Mouse (Mus musculus): ENCODE data around the gene Snf8. TPM values are rescaled to one million over a fixed set of nuclear protein-coding genes. Genes with fewer than 3 reads are reported as not detected.
A peak's percentile ranks its signal among the peaks of the same experiment; 100 is the strongest.

Gene Snf8
- polyA plus RNA-seq, 1 experiment, result 28.7 TPM

- Histone ChIP-seq H3K27me3 (ENCODE audit: control insufficient read depth, insufficient read depth, low read length) (no peaks in the 10 kb centered on the region), H3K4me3 (ENCODE audit: control insufficient read depth, insufficient read depth, low read length) (peak overlapping the region; percentile 74), H3K4me1 (replicated peaks; ENCODE audit: control insufficient read depth, insufficient read depth, low read length) (peaks cover 8% of the 10 kb centered on the region), H3K27ac (ENCODE audit: control insufficient read depth, insufficient read depth, low read length) (no peak overlapping the region; the same call in 1 of the 2 replicates), H3K36me3 (ENCODE audit: control insufficient read depth, insufficient read depth, low read length) (peaks cover 6% of the 10 kb centered on the region)
- WGBS, result 9% methylated on average over 6 of the region's 6 CpGs
- no peak for DNase-seq
- TF ChIP-seq POLR2A (IDR thresholded peaks at IDR 0.05; ENCODE audit: control insufficient read depth, extremely low read depth, insufficient read depth, low read length, poor library complexity) (no peak), CTCF (IDR thresholded peaks at IDR 0.05; ENCODE audit: borderline replicate concordance, control insufficient read depth, extremely low read depth, insufficient read depth, low read length, poor library complexity) (no peak)
Measured at GRCm38 (mm10) chr11:96035133-96035532, 448 bp downstream of the Snf8 start.

GRCm38 (mm10) chr11:96037499-96037898 is 2.8 kb downstream of the Snf8 start:
- H3K27me3 ChIP-seq (ENCODE audit: control insufficient read depth, insufficient read depth, low read length), result no peaks in the 10 kb centered on the region
- no peak for DNase-seq
- H3K4me1 ChIP-seq (replicated peaks; ENCODE audit: control insufficient read depth, insufficient read depth, low read length), result peaks cover 8% of the 10 kb centered on the region
- whole genome bisulfite sequencing, result 97% methylated on average over 5 of the region's 5 CpGs
- H3K4me3 ChIP-seq (ENCODE audit: control insufficient read depth, insufficient read depth, low read length), result no peak overlapping the region
- H3K36me3 ChIP-seq (ENCODE audit: control insufficient read depth, insufficient read depth, low read length), result peaks cover 13% of the 10 kb centered on the region
- TF ChIP-seq POLR2A (IDR thresholded peaks at IDR 0.05; ENCODE audit: control insufficient read depth, extremely low read depth, insufficient read depth, low read length, poor library complexity) (no peak), CTCF (IDR thresholded peaks at IDR 0.05; ENCODE audit: borderline replicate concordance, control insufficient read depth, extremely low read depth, insufficient read depth, low read length, poor library complexity) (no peak)
- no peak overlapping the region for H3K27ac ChIP-seq (ENCODE audit: control insufficient read depth, insufficient read depth, low read length)

GRCm38 (mm10) chr11:96038560-96038959 is 3.9 kb downstream of the Snf8 start:
- no peak overlapping the region for H3K27ac ChIP-seq (ENCODE audit: control insufficient read depth, insufficient read depth, low read length)
- H3K4me3 ChIP-seq (ENCODE audit: control insufficient read depth, insufficient read depth, low read length), result no peak overlapping the region
- peaks cover 8% of the 10 kb centered on the region for H3K4me1 ChIP-seq (replicated peaks; ENCODE audit: control insufficient read depth, insufficient read depth, low read length)
- 94% methylated on average over 1 of the region's 1 CpGs for WGBS
- peaks cover 20% of the 10 kb centered on the region for H3K36me3 ChIP-seq (ENCODE audit: control insufficient read depth, insufficient read depth, low read length)
- no peaks in the 10 kb centered on the region for H3K27me3 ChIP-seq (ENCODE audit: control insufficient read depth, insufficient read depth, low read length)
- no peak for TF ChIP-seq CTCF (IDR thresholded peaks at IDR 0.05; ENCODE audit: borderline replicate concordance, control insufficient read depth, extremely low read depth, insufficient read depth, low read length, poor library complexity)
- TF ChIP-seq POLR2A (IDR thresholded peaks at IDR 0.05; ENCODE audit: control insufficient read depth, extremely low read depth, insufficient read depth, low read length, poor library complexity), result no peak
- DNase-seq, result no peak

- Histone ChIP-seq H3K4me3 (ENCODE audit: control insufficient read depth, insufficient read depth, low read length) (no peak overlapping the region), H3K27ac (ENCODE audit: control insufficient read depth, insufficient read depth, low read length) (no peak overlapping the region), H3K4me1 (replicated peaks; ENCODE audit: control insufficient read depth, insufficient read depth, low read length) (peaks cover 3% of the 10 kb centered on the region; the same call in 1 of the 2 replicates), H3K27me3 (ENCODE audit: control insufficient read depth, insufficient read depth, low read length) (no peaks in the 10 kb centered on the region), H3K36me3 (ENCODE audit: control insufficient read depth, insufficient read depth, low read length) (peaks cover 55% of the 10 kb centered on the region)
- 96% methylated on average over 11 of the region's 11 CpGs for WGBS
- TF ChIP-seq CTCF (IDR thresholded peaks at IDR 0.05; ENCODE audit: borderline replicate concordance, control insufficient read depth, extremely low read depth, insufficient read depth, low read length, poor library complexity), result no peak
- no peak for DNase-seq
Measured at GRCm38 (mm10) chr11:96044803-96045567, 10.3 kb downstream of the Snf8 start.

GRCm38 (mm10) chr11:96046028-96046427 is 11.3 kb downstream of the Snf8 start:
- whole genome bisulfite sequencing, result 81% methylated on average over 8 of the region's 8 CpGs
- Histone ChIP-seq H3K27me3 (ENCODE audit: control insufficient read depth, insufficient read depth, low read length) (no peaks in the 10 kb centered on the region), H3K4me3 (ENCODE audit: control insufficient read depth, insufficient read depth, low read length) (no peak overlapping the region), H3K36me3 (ENCODE audit: control insufficient read depth, insufficient read depth, low read length) (peaks cover 65% of the 10 kb centered on the region), H3K27ac (ENCODE audit: control insufficient read depth, insufficient read depth, low read length) (no peak overlapping the region), H3K4me1 (replicated peaks; ENCODE audit: control insufficient read depth, insufficient read depth, low read length) (peaks cover 3% of the 10 kb centered on the region; the same call in 1 of the 2 replicates)
- TF ChIP-seq CTCF (IDR thresholded peaks at IDR 0.05; ENCODE audit: borderline replicate concordance, control insufficient read depth, extremely low read depth, insufficient read depth, low read length, poor library complexity) (no peak), POLR2A (IDR thresholded peaks at IDR 0.05; ENCODE audit: control insufficient read depth, extremely low read depth, insufficient read depth, low read length, poor library complexity) (no peak)
- no peak for DNase-seq

- DNase-seq, result no peak
- WGBS, result 90% methylated on average over 2 of the region's 2 CpGs
- Histone ChIP-seq H3K27me3 (ENCODE audit: control insufficient read depth, insufficient read depth, low read length) (no peaks in the 10 kb centered on the region), H3K4me1 (replicated peaks; ENCODE audit: control insufficient read depth, insufficient read depth, low read length) (peaks cover 3% of the 10 kb centered on the region; the same call in 1 of the 2 replicates), H3K4me3 (ENCODE audit: control insufficient read depth, insufficient read depth, low read length) (no peak overlapping the region), H3K36me3 (ENCODE audit: control insufficient read depth, insufficient read depth, low read length) (peaks cover 69% of the 10 kb centered on the region), H3K27ac (ENCODE audit: control insufficient read depth, insufficient read depth, low read length) (no peak overlapping the region)
- TF ChIP-seq POLR2A (IDR thresholded peaks at IDR 0.05; ENCODE audit: control insufficient read depth, extremely low read depth, insufficient read depth, low read length, poor library complexity) (no peak), CTCF (IDR thresholded peaks at IDR 0.05; ENCODE audit: borderline replicate concordance, control insufficient read depth, extremely low read depth, insufficient read depth, low read length, poor library complexity) (no peak)
Measured at GRCm38 (mm10) chr11:96046793-96047192, 12.1 kb downstream of the Snf8 start.

Data from thymus, adult 2 months (tissue).